Mouse (Mus musculus) c-Kit-positive CD71-negative TER-119-negative erythroid progenitor cells, embryonic 14.5 days (primary cell): ENCODE measurements at regions not wholly inside any gene's neighbourhood (a gene's known extent, or its start where the extent isn't known, plus 50 kb on each side); places are given as distances from the start of the nearest gene placed in this dataset.

Experiments used
- DNase-seq: peaks from one replicate; pipeline ENCODE4 v3.0.0-alpha.2; 2013; ENCODE audit warnings: low read depth

DNA sequence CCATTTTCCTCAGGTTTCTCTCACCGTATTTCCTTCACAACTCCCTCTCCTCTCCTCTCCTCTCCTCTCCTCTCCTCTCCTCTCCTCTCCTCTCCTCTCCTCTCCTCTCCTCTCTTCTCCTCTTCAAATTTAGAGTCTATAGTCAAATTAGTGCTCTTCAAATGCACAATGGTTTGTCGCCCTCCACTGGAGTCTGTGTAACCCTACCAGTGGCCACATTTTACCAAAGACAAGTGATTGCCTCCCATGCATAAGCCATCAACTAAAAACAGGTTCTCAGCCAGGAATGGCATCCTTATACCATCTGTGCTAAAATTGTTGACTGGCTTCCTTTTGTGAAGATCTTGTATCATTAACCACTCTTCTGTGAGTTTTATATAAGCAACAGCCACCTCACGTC lies 979.5 kb upstream of the Adam24 start:
- DNase-seq: peak; percentile 1

DNA sequence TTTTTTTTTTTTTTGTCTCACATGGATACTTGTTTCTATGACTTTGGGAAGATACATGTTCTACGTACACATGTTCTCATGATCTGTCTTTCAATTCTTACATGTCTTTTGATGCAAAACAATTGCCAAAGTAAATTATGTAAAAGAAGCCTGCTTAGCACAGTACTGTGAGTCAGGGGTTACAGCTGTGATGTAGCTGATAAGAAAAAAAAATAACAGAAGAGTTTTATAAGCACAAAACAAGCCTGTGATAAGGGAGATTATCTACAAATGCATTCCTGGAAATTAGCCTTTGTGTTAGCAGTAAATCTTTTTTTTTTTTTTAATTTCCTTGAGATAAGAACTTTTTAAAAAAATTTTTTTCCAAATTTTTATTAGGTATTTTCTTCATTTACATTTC lies 969.0 kb upstream of the Adam24 start:
- no peak for DNase-seq

DNA sequence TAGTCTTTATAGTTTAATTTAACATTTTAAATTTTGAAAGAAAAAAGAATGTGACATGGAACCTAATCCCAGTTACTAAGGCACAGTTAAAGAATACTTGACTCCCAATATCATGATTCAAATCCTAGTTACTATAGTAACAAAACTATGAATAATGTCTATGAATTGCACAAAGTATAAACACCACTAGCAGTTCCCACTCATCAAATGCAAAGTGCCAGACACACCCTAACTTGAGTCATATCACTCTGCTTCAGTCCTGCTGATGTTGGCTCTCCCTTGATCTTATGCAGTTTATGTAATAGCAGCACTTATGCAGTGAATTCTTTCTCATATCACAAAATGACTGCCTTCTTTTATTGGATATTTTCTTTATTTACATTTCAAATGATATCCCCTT lies 932.5 kb upstream of the Adam24 start:
- no peak for DNase-seq

DNA sequence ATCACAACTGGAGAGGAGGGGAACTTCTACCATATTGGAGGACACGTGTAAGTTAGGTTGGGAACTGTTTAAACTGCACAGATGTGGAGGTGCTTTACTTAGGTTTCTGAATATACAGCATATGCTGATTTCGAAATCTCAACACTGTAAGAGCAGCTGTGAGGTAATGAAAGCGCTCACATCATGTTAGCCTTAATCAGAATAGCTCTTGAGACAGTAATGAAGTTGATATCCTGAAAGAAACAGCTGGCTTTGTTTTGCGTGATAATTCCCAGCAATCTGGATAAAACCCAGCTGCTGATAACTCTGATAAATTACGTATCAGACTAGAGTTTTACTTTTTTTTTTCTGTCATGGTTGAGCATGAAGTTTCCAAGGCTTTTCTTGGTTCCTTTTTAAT lies 928.7 kb upstream of the Adam24 start:
- DNase-seq: no peak

DNA sequence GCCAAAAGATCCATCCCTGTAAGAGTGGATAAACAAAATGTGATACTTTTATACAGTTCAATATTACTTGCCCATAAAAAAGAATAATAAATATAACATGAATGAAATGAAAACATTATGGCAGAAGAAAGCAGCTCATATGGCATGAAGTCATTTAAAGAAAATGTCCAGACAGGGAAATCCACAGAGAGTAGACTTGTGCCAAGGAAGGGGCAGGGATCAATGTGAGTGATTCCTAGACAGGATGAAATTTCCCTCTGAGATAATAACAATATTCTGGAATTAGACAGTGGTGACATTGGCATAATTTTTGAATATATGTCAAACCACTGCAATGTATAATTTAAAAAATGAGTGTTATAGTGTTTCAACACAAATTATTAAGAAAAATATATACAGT lies 915.0 kb upstream of the Adam24 start:
- no peak for DNase-seq

DNA sequence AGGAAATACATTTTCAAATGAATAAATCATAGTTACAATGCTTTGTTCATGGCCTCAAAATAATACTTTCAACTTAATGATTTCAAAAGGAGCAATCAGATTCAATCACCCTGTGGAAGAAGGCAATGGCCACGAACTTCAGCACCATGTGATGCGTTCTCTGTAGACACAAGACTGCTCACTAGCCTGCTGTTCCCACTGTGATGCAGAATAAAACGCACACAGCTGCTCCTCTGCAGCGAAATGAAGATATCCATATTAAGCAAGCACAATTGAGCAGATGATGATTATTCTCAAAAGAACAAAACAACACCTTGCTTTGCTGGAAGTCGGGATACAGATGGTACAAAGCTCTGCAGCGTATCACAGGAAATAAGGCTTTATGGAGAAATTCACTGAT lies 895.4 kb upstream of the Adam24 start:
- DNase-seq: no peak

DNA sequence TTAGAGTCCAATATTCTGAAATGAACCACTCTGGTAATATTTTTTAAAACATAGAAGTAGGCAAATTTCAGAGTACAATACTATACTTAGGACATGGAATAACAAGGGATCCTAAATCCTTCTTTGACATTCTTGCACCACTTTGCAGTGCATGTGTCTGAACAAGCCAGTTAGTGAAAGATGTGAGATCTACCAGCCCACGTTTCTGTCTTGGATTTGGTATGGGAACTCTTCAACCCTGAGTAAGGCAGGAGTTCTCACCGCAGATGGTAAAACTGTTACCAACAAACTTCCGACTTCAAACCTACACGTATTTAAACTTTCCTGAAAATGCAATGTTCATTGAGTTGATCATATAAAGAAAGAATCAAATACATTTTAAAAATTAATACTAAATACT lies 894.7 kb upstream of the Adam24 start:
- no peak for DNase-seq

DNA sequence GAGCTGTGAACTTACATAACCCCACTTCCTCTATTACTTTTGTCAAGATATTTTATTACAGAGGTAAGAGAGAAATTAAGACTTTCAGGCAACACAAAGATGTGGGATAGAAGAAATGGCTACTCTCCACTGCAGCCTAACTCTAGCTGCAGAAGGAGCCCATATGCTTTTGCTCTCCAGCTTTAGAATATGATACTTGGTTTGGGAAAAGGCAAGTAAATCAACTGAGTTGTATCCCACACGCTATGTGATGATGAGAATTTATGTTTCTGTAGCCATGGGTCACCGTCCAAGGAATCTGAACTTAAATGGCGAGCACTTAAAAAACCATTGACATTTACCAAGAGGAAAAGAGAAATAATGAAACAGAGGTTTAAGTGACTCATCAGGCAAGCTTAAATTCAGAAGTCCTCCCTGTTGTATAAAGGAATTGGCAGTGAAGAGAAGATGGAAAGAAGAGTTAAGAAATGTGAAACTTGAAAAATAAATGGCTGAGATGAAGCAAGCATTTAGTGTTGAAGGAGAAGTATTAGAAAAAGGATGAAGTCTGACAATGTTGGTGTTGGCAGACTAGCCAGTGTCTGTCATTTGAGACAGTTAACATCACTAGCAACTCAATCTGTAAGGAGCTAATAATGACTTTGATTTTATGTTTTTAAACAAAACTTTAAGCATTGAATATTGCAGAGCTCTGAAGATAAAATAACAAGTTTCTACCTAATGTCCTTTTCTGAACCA lies 893.3 kb upstream of the Adam24 start:
- no peak for DNase-seq

DNA sequence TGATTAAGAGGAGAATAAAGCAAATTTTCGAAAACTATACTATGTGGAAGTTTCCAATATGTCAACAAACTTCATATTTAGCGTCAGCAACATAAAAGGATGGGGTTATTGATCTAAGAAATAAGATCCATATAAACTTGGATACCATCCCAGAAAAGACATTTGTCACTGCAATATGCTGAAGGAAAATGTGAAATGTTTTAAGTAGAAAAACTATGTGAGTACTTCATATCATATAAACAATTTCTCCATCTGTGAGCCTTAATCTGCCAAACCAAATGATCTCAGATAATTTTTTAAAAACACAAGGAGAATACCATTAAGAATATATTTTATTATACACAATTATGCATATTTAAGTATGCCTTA lies 892.7 kb upstream of the Adam24 start:
- DNase-seq: no peak
